Mouse (Mus musculus) thymus, postnatal 10 days (tissue): ENCODE measurements around the gene Trim11.
A peak's percentile ranks its signal among the peaks of the same experiment; 100 is the strongest.

Experiments used
- DNase-seq, 2 experiments: peaks; one replicate each; pipeline ENCODE4 v3.0.0; 2021; ENCODE audit warnings: low spot score in 2 of 2

Trim11 gene

GRCm38 (mm10) chr11:58955868-58956257, 22.0 kb upstream of the Trim11 start:
- no peak for DNase-seq

- no peak for DNase-seq
Measured at GRCm38 (mm10) chr11:58957226-58957914, 20.5 kb upstream of the Trim11 start.

GRCm38 (mm10) chr11:58958536-58958935, 19.4 kb upstream of the Trim11 start:
- no peak for DNase-seq

- DNase-seq, result no peak
Measured at GRCm38 (mm10) chr11:58959186-58959825, 18.6 kb upstream of the Trim11 start.

- DNase-seq, result peak; percentile 56 to 58
Measured at GRCm38 (mm10) chr11:58959921-58960465, 17.9 kb upstream of the Trim11 start.

GRCm38 (mm10) chr11:58961364-58962177, 16.3 kb upstream of the Trim11 start:
- no peak for DNase-seq

- DNase-seq, result no peak
Measured at GRCm38 (mm10) chr11:58963543-58963942, 14.3 kb upstream of the Trim11 start.

GRCm38 (mm10) chr11:58964216-58964615, 13.7 kb upstream of the Trim11 start:
- DNase-seq, result no peak

GRCm38 (mm10) chr11:58965001-58965760, 12.7 kb upstream of the Trim11 start:
- no peak for DNase-seq

GRCm38 (mm10) chr11:58967346-58967745, 10.5 kb upstream of the Trim11 start:
- DNase-seq, result peak in 1 of 2 experiments; percentile 56

- DNase-seq, result no peak
Measured at GRCm38 (mm10) chr11:58968551-58968950, 9.3 kb upstream of the Trim11 start.

GRCm38 (mm10) chr11:58969027-58969426, 8.9 kb upstream of the Trim11 start:
- no peak for DNase-seq

- no peak for DNase-seq
Measured at GRCm38 (mm10) chr11:58969659-58970058, 8.2 kb upstream of the Trim11 start.

GRCm38 (mm10) chr11:58970831-58971530, 6.9 kb upstream of the Trim11 start:
- no peak for DNase-seq

GRCm38 (mm10) chr11:58971796-58972195, 6.1 kb upstream of the Trim11 start:
- DNase-seq, result no peak

GRCm38 (mm10) chr11:58974414-58974813, 3.5 kb upstream of the Trim11 start:
- DNase-seq, result no peak

- DNase-seq, result peak in 1 of 2 experiments; percentile 43
Measured at GRCm38 (mm10) chr11:58977150-58977549, 743 bp upstream of the Trim11 start.

GRCm38 (mm10) chr11:58977607-58978026, 276 bp upstream of the Trim11 start:
- DNase-seq, result no peak

- DNase-seq, result no peak
Measured at GRCm38 (mm10) chr11:58978706-58979030, 775 bp downstream of the Trim11 start.

- no peak for DNase-seq
Measured at GRCm38 (mm10) chr11:58979183-58979582, 1.3 kb downstream of the Trim11 start.

GRCm38 (mm10) chr11:58979661-58980060, 1.8 kb downstream of the Trim11 start:
- no peak for DNase-seq
